Mouse (Mus musculus) liver, embryonic 11.5 days (tissue): ENCODE data around the gene Tmem256. TPM values are rescaled to one million over a fixed set of nuclear protein-coding genes. Genes with fewer than 3 reads are reported as not detected.

Experiments
- microRNA-seq: library from miRNA; unstranded; fragments of <30 nt; microRNA quantifications from one replicate; pipeline ENCODE4, GENCODE M21; 2017; ENCODE audit warnings: borderline number of aligned reads
- polyA plus RNA-seq: library from polyadenylated mRNA; unstranded; fragments of >200 nt; fragmentation: Nextera tagmentation; extraction: Ambion mirVana; gene quantifications from 2 replicates; pipeline ENCODE4 v1.2.1, GENCODE M21; 2014

The Tmem256 gene
- polyA plus RNA-seq, 1 experiment from 2014 or later = 370 TPM

Small RNA genes within 50 kb of the gene (microRNA-seq; reads per million reads assigned to microRNA genes)
- not detected for gene Mir6924

Other genes starting within 250 kb of the Tmem256 start
- gene Atp1b2, start 232.6 kb upstream of the Tmem256 start, polyA plus RNA-seq = 76.2 and 79.5 TPM in 2 replicates
- gene Shbg, start 220.6 kb upstream of the Tmem256 start, polyA plus RNA-seq = 42.9 and 43.8 TPM in 2 replicates
- 16.7 and 18.0 TPM in 2 replicates for gene Sat2, start 216.5 kb upstream of the Tmem256 start, polyA plus RNA-seq
- 22.8 and 26.2 TPM in 2 replicates for gene Fxr2, start 205.5 kb upstream of the Tmem256 start, polyA plus RNA-seq
- gene Sox15, start 183.2 kb upstream of the Tmem256 start, polyA plus RNA-seq = not detected in 2 replicates
- 20.7 and 24.0 TPM in 2 replicates for gene Mpdu1, start 175.9 kb upstream of the Tmem256 start, polyA plus RNA-seq
- gene Cd68, start 172.4 kb upstream of the Tmem256 start, polyA plus RNA-seq = 21.0 and 22.0 TPM in 2 replicates
- 755 and 757 TPM in 2 replicates for gene Eif4a1, start 166.1 kb upstream of the Tmem256 start, polyA plus RNA-seq
- gene Senp3, start 156.4 kb upstream of the Tmem256 start, polyA plus RNA-seq = 75.4 and 79.1 TPM in 2 replicates
- gene Tnfsf13, start 152.7 kb upstream of the Tmem256 start, polyA plus RNA-seq = 0.37 TPM in 1 of 2 replicates, not detected in the other
- 4.5 and 6.0 TPM in 2 replicates for gene Tnfsf12, start 142.7 kb upstream of the Tmem256 start, polyA plus RNA-seq
- 1.7 and 2.6 TPM in 2 replicates for gene Tnfsfm13, start 142.4 kb upstream of the Tmem256 start, polyA plus RNA-seq
- 46.1 and 48.9 TPM in 2 replicates for gene Polr2a, start 79.9 kb upstream of the Tmem256 start, polyA plus RNA-seq
- gene Slc35g3, start 76.5 kb upstream of the Tmem256 start, polyA plus RNA-seq = not detected in 2 replicates
- gene Zbtb4, start 72.6 kb upstream of the Tmem256 start, polyA plus RNA-seq = 0.90 and 1.0 TPM in 2 replicates
- 1.3 and 1.4 TPM in 2 replicates for gene Chrnb1, start 42.6 kb upstream of the Tmem256 start, polyA plus RNA-seq
- 1.2 TPM in 2 replicates for gene Fgf11, start 36.7 kb upstream of the Tmem256 start, polyA plus RNA-seq
- 0.96 and 1.2 TPM in 2 replicates for gene Tmem102, start 32.9 kb upstream of the Tmem256 start, polyA plus RNA-seq
- not detected in 2 replicates for gene Gm39566, start 23.2 kb upstream of the Tmem256 start, polyA plus RNA-seq
- not detected in 2 replicates for gene Spem2, start 20.0 kb upstream of the Tmem256 start, polyA plus RNA-seq
- gene Spem1, start 16.3 kb upstream of the Tmem256 start, polyA plus RNA-seq = not detected in 2 replicates
- 2.8 and 3.4 TPM in 2 replicates for gene Nlgn2, start 730 bp upstream of the Tmem256 start, polyA plus RNA-seq
- 63.5 and 70.1 TPM in 2 replicates for gene Plscr3, start 7.9 kb downstream of the Tmem256 start, polyA plus RNA-seq
- gene Tnk1, start 20.2 kb downstream of the Tmem256 start, polyA plus RNA-seq = 0.57 and 0.62 TPM in 2 replicates
- not detected in 2 replicates for gene Tmem95, start 39.5 kb downstream of the Tmem256 start, polyA plus RNA-seq
- gene Kctd11, start 42.9 kb downstream of the Tmem256 start, polyA plus RNA-seq = 2.3 and 3.6 TPM in 2 replicates
- gene Acap1, start 57.0 kb downstream of the Tmem256 start, polyA plus RNA-seq = 8.6 and 8.7 TPM in 2 replicates
- 3.2 and 4.0 TPM in 2 replicates for gene 2810408A11Rik, start 62.5 kb downstream of the Tmem256 start, polyA plus RNA-seq
- 9.5 and 10.5 TPM in 2 replicates for gene Neurl4, start 62.6 kb downstream of the Tmem256 start, polyA plus RNA-seq
- gene Gps2, start 75.4 kb downstream of the Tmem256 start, polyA plus RNA-seq = 121 and 130 TPM in 2 replicates
- 2,995 and 3,090 TPM in 2 replicates for gene Eif5a, start 83.4 kb downstream of the Tmem256 start, polyA plus RNA-seq
- 1.3 and 1.7 TPM in 2 replicates for gene Ybx2, start 97.3 kb downstream of the Tmem256 start, polyA plus RNA-seq
- 7.0 and 8.3 TPM in 2 replicates for gene Slc2a4, start 109.7 kb downstream of the Tmem256 start, polyA plus RNA-seq
- gene Cldn7, start 126.3 kb downstream of the Tmem256 start, polyA plus RNA-seq = 4.0 and 5.1 TPM in 2 replicates
- gene Ctdnep1, start 142.6 kb downstream of the Tmem256 start, polyA plus RNA-seq = 20.8 and 24.0 TPM in 2 replicates
- 131 and 146 TPM in 2 replicates for gene Elp5, start 144.0 kb downstream of the Tmem256 start, polyA plus RNA-seq
- 302 and 311 TPM in 2 replicates for gene Gabarap, start 152.6 kb downstream of the Tmem256 start, polyA plus RNA-seq
- 33.2 and 36.6 TPM in 2 replicates for gene Phf23, start 157.3 kb downstream of the Tmem256 start, polyA plus RNA-seq
- gene Dvl2, start 162.1 kb downstream of the Tmem256 start, polyA plus RNA-seq = 22.1 and 23.3 TPM in 2 replicates
- gene Acadvl, start 176.9 kb downstream of the Tmem256 start, polyA plus RNA-seq = 85.7 and 89.7 TPM in 2 replicates
- gene Dlg4, start 178.4 kb downstream of the Tmem256 start, polyA plus RNA-seq = 9.3 and 9.4 TPM in 2 replicates
- 0.40 and 0.66 TPM in 2 replicates for gene Asgr1, start 215.6 kb downstream of the Tmem256 start, polyA plus RNA-seq